ENCODE assay signal across 16 mouse cellular contexts in the genomic region with DNA sequence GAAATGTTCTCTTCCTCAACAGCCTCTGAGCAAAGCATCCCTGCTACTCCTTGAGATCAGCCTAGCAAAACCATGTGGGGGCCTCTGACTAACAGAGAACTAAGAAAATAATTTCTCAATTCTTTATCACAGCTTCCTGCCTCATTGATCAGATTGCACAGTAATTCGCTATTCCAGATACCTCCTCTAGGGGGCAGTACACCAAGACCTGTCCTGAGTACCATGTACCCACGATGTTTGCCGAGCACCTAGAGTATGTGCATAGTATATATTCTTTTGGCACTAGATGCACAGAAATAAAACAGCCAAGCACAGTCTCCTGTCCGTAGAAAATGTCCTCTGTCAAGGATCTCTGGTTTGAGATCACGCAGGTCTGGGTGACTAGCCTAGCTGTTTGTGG.
DNase-seq lines count a peak whose midpoint lies in the region; ATAC-seq and TF ChIP-seq lines count a peak whose summit lies in the region.
"Had no signal": no experiment of that assay in that cellular context is flagged by ENCODE, and none has a peak within 500 bp of the region (broad histone marks: within the 10 kb centered on the region; RNA-seq: fewer than 3 reads in every experiment).

No protein-coding gene starts in this region.

- H3K79me2 ChIP-seq in CH12.LX (replicated peaks; ENCODE audit: control insufficient read depth, extremely low read depth, insufficient read depth, poor library complexity, severe bottlenecking): no peaks in the 10 kb centered on the region

- in situ Hi-C loops in CH12.LX (cut with MboI; ENCODE audit: low pct_ligation_motif_present, low pct_unique_long_range_greater_than_20kb, low sequenced_read_pairs) (no loop called here), ES-E14 (cut with MboI; ENCODE audit: low sequenced_read_pairs in 2 of 2, unreplicated experiment in 2 of 2) (no loop called here)

- TF ChIP-seq EP300 in liver, embryonic 14.5 days (IDR thresholded peaks at IDR 0.05; ENCODE audit: low read depth): no peak
- no peak for TF ChIP-seq EP300 in CH12.LX (IDR thresholded peaks at IDR 0.05; ENCODE audit: low read length)

- 42% methylated on average over 5 of the region's 5 CpGs for WGBS in liver, embryonic 14.5 days (ENCODE audit: insufficient replicate concordance)

- ATAC-seq in liver, embryonic 14.5 days (ENCODE audit: insufficient read depth): no peak
- ATAC-seq: forebrain, embryonic 16.5 days; midbrain, embryonic 16.5 days had no signal

- TF ChIP-seq CTCF in liver, embryonic 14.5 days (IDR thresholded peaks at IDR 0.05; ENCODE audit: low read depth): peak; percentile 66
- TF ChIP-seq CTCF in CH12.LX (conservative IDR thresholded peaks at IDR 0.05 in 1 of 2, IDR thresholded peaks at IDR 0.05 in 1 of 2; ENCODE audit: low read depth in 2 of 2, low read length in 2 of 2): peak; percentile 61

- no peak overlapping the region for H3K4me2 ChIP-seq in liver, embryonic 14.5 days (ENCODE audit: low read depth)
- H3K4me2 ChIP-seq in CH12.LX (ENCODE audit: insufficient read depth, low read depth, poor library complexity, severe bottlenecking): 0 out of 2 replicates have a peak overlapping the region, but pooled peaks have one; percentile 55
- H3K4me2 ChIP-seq: hindbrain, embryonic 14.5 days; liver, embryonic 13.5 days; neural tube, embryonic 13.5 days had no signal

- H3K36me3 ChIP-seq in liver, embryonic 14.5 days (replicated peaks; ENCODE audit: control insufficient read depth, insufficient read depth, low read depth): no peaks in the 10 kb centered on the region
- no peaks in the 10 kb centered on the region for H3K36me3 ChIP-seq in CH12.LX (replicated peaks in 1 of 2; ENCODE audit: control insufficient read depth in 1 of 2, insufficient read depth in 1 of 2, low read length in 1 of 2)
- no peaks in the 10 kb centered on the region for H3K36me3 ChIP-seq in ES-E14 (ENCODE audit: control insufficient read depth, insufficient read depth, low read length, poor library complexity, severe bottlenecking)
- H3K36me3 ChIP-seq: liver, embryonic 13.5 days; neural tube, embryonic 13.5 days had no signal

- H3K27ac ChIP-seq in liver, embryonic 14.5 days: no peak overlapping the region
- H3K27ac ChIP-seq in CH12.LX (ENCODE audit: insufficient read depth, low read depth) (no peak overlapping the region), ES-E14 (ENCODE audit: insufficient read depth, low read depth, low read length, poor library complexity, severe bottlenecking) (no peak overlapping the region)
- H3K27ac ChIP-seq: hindbrain, embryonic 14.5 days; liver, embryonic 13.5 days; macrophage; neural tube, embryonic 13.5 days had no signal

- no peaks in the 10 kb centered on the region for H3K9me3 ChIP-seq in liver, embryonic 14.5 days (ENCODE audit: control insufficient read depth, low read length)
- H3K9me3 ChIP-seq in CH12.LX (replicated peaks; ENCODE audit: low read length) (no peaks in the 10 kb centered on the region), ES-E14 (ENCODE audit: control insufficient read depth, insufficient read depth, low read depth, low read length) (no peaks in the 10 kb centered on the region)
- H3K9me3 ChIP-seq: liver, embryonic 13.5 days; neural tube, embryonic 13.5 days had no signal

- TF ChIP-seq RAD21 in CH12.LX (IDR thresholded peaks at IDR 0.05; ENCODE audit: low read depth, low read length): peak; percentile 15

- dilution Hi-C loops in CH12.LX (cut with MboI; ENCODE audit: extremely low pct_ligation_motif_present, extremely low pct_unique_long_range_greater_than_20kb, low sequenced_read_pairs): no loop called here

- H3K27me3 ChIP-seq in liver, embryonic 14.5 days (ENCODE audit: control insufficient read depth, insufficient read depth, low read length): no peaks in the 10 kb centered on the region
- H3K27me3 ChIP-seq in CH12.LX (replicated peaks): no peaks in the 10 kb centered on the region
- H3K27me3 ChIP-seq: liver, embryonic 13.5 days; neural tube, embryonic 13.5 days had no signal

- H3K9ac ChIP-seq in liver, embryonic 14.5 days (replicated peaks): no peak overlapping the region
- H3K9ac ChIP-seq in CH12.LX (ENCODE audit: insufficient read depth, low read depth) (no peak overlapping the region), ES-E14 (ENCODE audit: insufficient read depth, low read depth, low read length, poor library complexity, severe bottlenecking) (no peak overlapping the region)
- H3K9ac ChIP-seq: hindbrain, embryonic 14.5 days; liver, embryonic 13.5 days; neural tube, embryonic 13.5 days had no signal

- H3K4me1 ChIP-seq in liver, embryonic 14.5 days (replicated peaks; ENCODE audit: control insufficient read depth in 2 of 2, insufficient read depth in 2 of 2, low read length in 1 of 2): peaks cover 2 to 15% of the 10 kb centered on the region in 2 experiments; a peak in 3 of 4 replicates
- H3K4me1 ChIP-seq in CH12.LX (ENCODE audit: control insufficient read depth in 1 of 2, insufficient read depth in 2 of 2): peaks cover 0 to 9% of the 10 kb centered on the region in 2 experiments; a peak in 1 of 4 replicates
- no peaks in the 10 kb centered on the region for H3K4me1 ChIP-seq in ES-E14 (ENCODE audit: control insufficient read depth in 2 of 2, insufficient read depth in 2 of 2, low read length in 2 of 2, poor library complexity in 1 of 2)
- H3K4me1 ChIP-seq: neural tube, embryonic 13.5 days had no signal

- H3K4me3 ChIP-seq in liver, embryonic 14.5 days (ENCODE audit: insufficient read depth in 1 of 2, low read depth in 2 of 2, low read length in 2 of 2): no peak overlapping the region
- H3K4me3 ChIP-seq in CH12.LX (replicated peaks in 1 of 3; ENCODE audit: low read depth in 2 of 3, low read length in 2 of 3, poor library complexity in 1 of 3) (no peak overlapping the region), ES-E14 (ENCODE audit: insufficient read depth in 1 of 2, low read depth in 1 of 2, low read length in 2 of 2, poor library complexity in 1 of 2, severe bottlenecking in 1 of 2) (no peak overlapping the region)
- H3K4me3 ChIP-seq: liver, embryonic 13.5 days; neural tube, embryonic 13.5 days had no signal

- DNase-seq in liver, embryonic 14.5 days (ENCODE audit: low read depth in 3 of 3, low spot score in 3 of 3): no peak
- DNase-seq in liver: no peak
- peak; percentile 26 for DNase-seq in CH12.LX (ENCODE audit: extremely low read depth)
- DNase-seq in ES-E14 (ENCODE audit: low read depth, low spot score): peak; percentile 47
- peak; percentile 65 for DNase-seq in induced T-regulatory cell, adult 2 months (ENCODE audit: low read depth)
- no peak for DNase-seq in ovary, postnatal 10 days (ENCODE audit: low spot score)
- DNase-seq in cerebellum, postnatal 4 days (ENCODE audit: low spot score in 2 of 2): no peak
- DNase-seq: cerebellum, adult 8-10 months; gastrocnemius, postnatal 10 days; liver, embryonic 13.5 days; spleen, adult 18-20 months had no signal

- TF ChIP-seq POLR2A in CH12.LX (IDR thresholded peaks at IDR 0.05; ENCODE audit: low read depth, low read length): no peak

TF ChIP-seq in CH12.LX, 34 proteins besides CTCF, POLR2A, EP300 and RAD21:
- TF ChIP-seq ZKSCAN1 (IDR thresholded peaks at IDR 0.05; ENCODE audit: borderline replicate concordance, low read depth, low read length) (no peak), SMC3 (IDR thresholded peaks at IDR 0.05; ENCODE audit: low read depth, low read length) (peak; percentile 17; the same call in 1 of the 2 replicates)

TF ChIP-seq in ES-E14, 5 proteins besides CTCF, POLR2A, EP300 and RAD21:
- no peak for TF ChIP-seq HCFC1 (IDR thresholded peaks at IDR 0.05; ENCODE audit: borderline replicate concordance, insufficient read depth, low read length)
- no peak for TF ChIP-seq ZNF384 (IDR thresholded peaks at IDR 0.05; ENCODE audit: low read depth, low read length)
- TF ChIP-seq MAFK (IDR thresholded peaks at IDR 0.05; ENCODE audit: insufficient read depth, low read depth, low read length): no peak
- TF ChIP-seq CHD2 (IDR thresholded peaks at IDR 0.05; ENCODE audit: low read depth, low read length): no peak
- no peak for TF ChIP-seq ZC3H11A (IDR thresholded peaks at IDR 0.05; ENCODE audit: borderline replicate concordance, low read depth, low read length)

Comparison
In these comparisons a context has a peak if more than half of its experiments do, and no peak if none do; other contexts are left out.
1. DNase-seq: peak in CH12.LX (single experiment), ES-E14 (single experiment) and induced T-regulatory cell, adult 2 months (single experiment); none in liver, embryonic 14.5 days (0 of 3), liver (single experiment), ovary, postnatal 10 days (single experiment) and cerebellum, postnatal 4 days (0 of 2).